Mouse (Mus musculus) ovary, postnatal 10 days (tissue): ENCODE measurements around the gene Itpr2.

ENCODE experiments used
- DNase-seq: peaks from one replicate; pipeline ENCODE4 v3.0.0; 2022; ENCODE audit warnings: low spot score

Gene Itpr2

GRCm38 (mm10) chr6:146110832-146111741 lies 390.9 kb downstream of the Itpr2 start:
- no peak for DNase-seq

- DNase-seq, result no peak
These were observed 391.6 kb downstream of the Itpr2 start for GRCm38 (mm10) chr6:146110425-146110824.

- no peak for DNase-seq
These were observed 393.3 kb downstream of the Itpr2 start for GRCm38 (mm10) chr6:146108695-146109094.

- no peak for DNase-seq
These were observed 394.7 kb downstream of the Itpr2 start for GRCm38 (mm10) chr6:146107117-146107832.

- DNase-seq, result no peak
These were observed 418.7 kb downstream of the Itpr2 start for GRCm38 (mm10) chr6:146083056-146083961.

GRCm38 (mm10) chr6:146082476-146082875 lies 419.5 kb downstream of the Itpr2 start:
- no peak for DNase-seq

GRCm38 (mm10) chr6:146081578-146081977 lies 420.4 kb downstream of the Itpr2 start:
- no peak for DNase-seq

GRCm38 (mm10) chr6:146080546-146081512 lies 421.2 kb downstream of the Itpr2 start:
- no peak for DNase-seq

GRCm38 (mm10) chr6:146079734-146080443 lies 422.1 kb downstream of the Itpr2 start:
- no peak for DNase-seq

GRCm38 (mm10) chr6:146079261-146079660 lies 422.8 kb downstream of the Itpr2 start:
- peak; percentile 48 for DNase-seq

GRCm38 (mm10) chr6:146078136-146078535 lies 423.9 kb downstream of the Itpr2 start:
- no peak for DNase-seq

- no peak for DNase-seq
These were observed 424.7 kb downstream of the Itpr2 start for GRCm38 (mm10) chr6:146077124-146077889.

- no peak for DNase-seq
These were observed 429.2 kb downstream of the Itpr2 start for GRCm38 (mm10) chr6:146072842-146073241.

GRCm38 (mm10) chr6:146071883-146072282 lies 430.1 kb downstream of the Itpr2 start:
- no peak for DNase-seq
